Mouse (Mus musculus) lung, postnatal 36 days (tissue): Measurements from ENCODE around the gene Olfr32.
"Not testable (repeated sequence)": the region's sequence is repeated elsewhere in the genome, so short reads cannot be mapped to it uniquely, and the experiment has no call there.

Experiments
- DNase-seq: peaks from one replicate; pipeline ENCODE4 v3.0.0; 2022; ENCODE audit warnings: mixed read lengths

The Olfr32 gene

GRCm38 (mm10) chr2:90142196-90142595, at the start of gene Olfr32:
Olfr32 (minus strand) TSS chr2:90142296.
- no peak for DNase-seq

GRCm38 (mm10) chr2:90187082-90187481, 45.0 kb upstream of the Olfr32 start:
- DNase-seq, result not testable (repeated sequence)

- not testable (repeated sequence) for DNase-seq
Observed at GRCm38 (mm10) chr2:90186082-90186481, 44.0 kb upstream of the Olfr32 start.

GRCm38 (mm10) chr2:90153916-90154315, 11.8 kb upstream of the Olfr32 start:
- DNase-seq, result no peak

GRCm38 (mm10) chr2:90152991-90153390, 10.9 kb upstream of the Olfr32 start, which contains the start of gene Olfr1270:
Olfr1270 (minus strand) TSS chr2:90153091.
- no peak for DNase-seq

- no peak for DNase-seq
Observed at GRCm38 (mm10) chr2:90121312-90121711, 20.8 kb downstream of the Olfr32 start, which contains the start of gene Olfr1269. Olfr1269 (minus strand) TSS chr2:90121412.
